Mouse (Mus musculus): ENCODE measurements around the gene Tmem267.
A peak's percentile ranks its signal among the peaks of the same experiment; 100 is the strongest.
"Not testable (repeated sequence)": the region's sequence is repeated elsewhere in the genome, so short reads cannot be mapped to it uniquely, and the experiment has no call there.

The Tmem267 gene

DNA sequence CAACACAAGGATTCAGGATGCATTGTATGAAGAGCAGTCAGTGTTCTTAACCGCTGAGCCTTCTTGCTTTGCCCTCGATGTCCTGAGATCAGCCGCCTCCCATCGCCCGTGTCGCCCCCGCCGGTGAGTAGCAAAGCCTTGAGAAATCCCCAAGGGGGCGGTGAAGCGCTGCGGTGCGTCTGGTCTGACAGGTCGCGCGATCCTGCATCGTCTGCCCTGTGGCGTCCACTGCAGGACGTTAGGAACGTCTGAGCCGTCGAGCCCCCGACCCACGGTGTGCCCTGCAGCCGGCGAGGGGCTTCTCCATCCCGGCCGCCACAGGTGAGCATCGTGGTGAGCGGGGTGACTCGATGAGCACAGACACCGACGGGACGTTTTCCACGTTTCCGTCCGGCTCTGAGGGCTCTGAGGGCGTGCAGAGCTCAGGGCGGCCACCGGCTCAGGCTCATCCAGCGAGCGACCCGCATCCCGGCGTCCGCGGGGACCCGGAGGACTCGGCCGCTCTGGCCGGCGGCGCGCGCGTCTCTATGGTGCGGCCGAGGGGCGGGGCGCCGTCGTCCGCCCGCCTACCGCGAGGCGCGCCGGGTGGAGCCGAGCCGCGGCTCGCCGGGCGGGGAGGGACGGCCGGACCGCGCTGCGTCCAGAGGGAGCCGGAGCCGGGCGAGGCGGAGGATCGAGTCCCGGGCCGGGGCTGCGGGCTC is at the start of gene Tmem267, which contains the start of gene 3110070M22Rik:
TSS of gene Tmem267 (plus strand) at position 160 of the 701 bp plus-strand sequence.
TSS of gene 3110070M22Rik (minus strand) at position 504 of the 701 bp plus-strand sequence.
- DNase-seq (ENCODE audit: low spot score in 2 of 2): peak; percentile 43 to 75

DNA sequence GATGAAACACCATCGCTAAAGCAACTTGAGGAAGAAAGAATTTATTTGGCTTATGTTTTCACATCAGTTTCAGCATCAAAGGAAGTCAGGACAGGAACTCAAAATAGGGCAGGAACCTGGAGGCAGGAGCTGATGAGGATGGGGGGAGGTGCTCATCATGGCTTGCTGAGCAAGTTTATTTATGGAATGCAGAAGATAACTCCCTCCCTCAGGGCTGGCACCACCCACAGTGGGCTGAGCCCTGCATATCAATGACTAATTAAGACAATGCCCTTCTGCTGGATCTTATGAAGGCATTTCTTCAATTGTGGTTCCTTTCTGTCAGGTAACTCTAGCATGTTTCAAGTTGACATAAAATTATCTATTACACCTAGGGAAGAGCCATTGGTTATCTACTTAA is 45.6 kb upstream of the Tmem267 start:
- DNase-seq (ENCODE audit: low spot score in 2 of 2): no peak

DNA sequence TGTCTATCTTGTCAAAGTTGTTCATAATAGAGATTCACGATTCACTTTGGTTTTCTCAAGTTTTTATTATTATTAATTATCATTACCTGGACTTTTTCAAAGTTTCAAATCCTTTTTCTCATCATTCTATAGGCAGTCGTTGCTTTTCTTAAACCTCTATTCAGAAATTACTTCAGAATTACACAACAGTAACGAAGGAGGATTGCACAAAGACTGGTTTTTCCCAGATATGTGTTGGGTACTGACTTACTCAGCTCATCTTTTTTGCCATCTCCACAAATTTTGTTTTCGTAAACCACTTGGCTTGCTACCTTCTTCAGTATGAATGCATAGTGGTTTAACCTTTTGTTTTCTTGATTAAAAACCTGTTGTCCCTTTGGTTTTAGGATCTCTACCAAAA is 34.3 kb upstream of the Tmem267 start:
- DNase-seq (ENCODE audit: low spot score in 2 of 2): no peak

DNA sequence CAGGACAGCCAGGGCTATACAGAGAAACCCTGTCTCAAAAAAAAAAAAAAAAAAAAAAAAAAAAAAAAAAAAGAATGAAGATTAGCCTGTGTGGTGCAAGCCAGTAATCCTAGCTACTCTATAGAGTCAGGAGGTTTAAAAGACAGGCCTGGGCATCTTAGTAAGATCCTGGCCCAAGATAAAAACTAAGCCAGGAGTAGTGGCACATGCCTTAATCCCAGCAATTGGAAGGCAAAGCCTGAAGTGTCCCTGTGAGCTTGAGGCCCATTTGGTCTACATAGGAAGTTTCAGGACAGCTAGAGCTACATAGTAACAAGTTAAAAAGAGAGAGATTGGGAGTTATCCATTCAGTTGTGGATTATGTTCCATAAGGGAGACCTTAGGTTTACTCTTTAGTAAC is 32.8 kb upstream of the Tmem267 start:
- no peak for DNase-seq (ENCODE audit: low spot score in 2 of 2)

DNA sequence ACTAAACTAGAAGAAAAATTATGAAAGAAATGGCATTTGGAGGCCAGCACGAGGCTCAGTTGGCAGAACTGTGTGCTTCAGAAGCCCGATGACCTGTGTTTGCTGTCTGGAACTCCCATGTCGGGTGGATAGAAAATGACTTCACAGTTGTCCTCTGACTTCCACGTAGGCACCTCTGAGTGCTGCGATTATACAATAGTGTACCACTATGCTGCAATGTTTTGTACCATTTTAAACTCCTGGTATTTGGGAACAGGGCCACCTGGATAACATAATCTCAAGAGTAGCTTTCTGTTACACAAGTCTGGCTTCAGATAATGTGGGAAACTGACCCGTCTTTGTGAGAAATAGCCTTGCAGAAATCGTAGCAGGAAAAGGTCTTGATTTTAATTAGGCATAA is 31.5 kb upstream of the Tmem267 start:
- DNase-seq (ENCODE audit: low spot score in 2 of 2): no peak

DNA sequence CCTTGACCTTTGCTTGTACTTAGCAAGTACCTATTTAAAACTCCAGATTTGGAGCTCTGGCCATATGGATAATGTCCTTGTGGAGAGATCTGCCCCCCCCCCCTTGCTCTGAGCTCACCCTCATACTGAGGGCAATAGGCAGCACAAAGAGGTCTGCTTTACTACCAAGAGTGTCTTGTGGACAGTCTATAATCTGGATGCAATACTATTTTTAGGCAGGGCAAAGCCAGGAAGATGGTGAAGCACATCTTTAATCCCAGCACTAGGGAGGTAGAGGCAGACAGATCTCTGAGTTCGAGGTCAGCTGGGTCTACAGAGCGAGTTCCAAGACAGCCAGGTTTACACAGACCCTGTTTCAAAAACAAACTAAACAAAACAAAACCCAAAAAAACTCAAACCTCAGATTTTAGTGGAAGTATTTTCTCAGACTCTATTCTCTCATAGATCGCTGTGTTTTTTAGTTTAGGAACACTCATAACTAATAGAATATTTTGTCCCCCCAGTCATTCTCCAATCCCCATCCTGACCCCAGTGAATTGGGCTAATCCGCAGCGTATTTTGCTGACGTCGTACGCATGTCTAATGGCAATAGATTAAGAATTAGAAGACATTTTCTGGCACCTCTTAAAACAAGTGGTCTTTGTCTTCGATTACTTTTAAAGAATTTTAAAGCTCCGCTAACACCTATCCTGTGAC is 25.8 kb upstream of the Tmem267 start:
- no peak for DNase-seq (ENCODE audit: low spot score in 2 of 2)

DNA sequence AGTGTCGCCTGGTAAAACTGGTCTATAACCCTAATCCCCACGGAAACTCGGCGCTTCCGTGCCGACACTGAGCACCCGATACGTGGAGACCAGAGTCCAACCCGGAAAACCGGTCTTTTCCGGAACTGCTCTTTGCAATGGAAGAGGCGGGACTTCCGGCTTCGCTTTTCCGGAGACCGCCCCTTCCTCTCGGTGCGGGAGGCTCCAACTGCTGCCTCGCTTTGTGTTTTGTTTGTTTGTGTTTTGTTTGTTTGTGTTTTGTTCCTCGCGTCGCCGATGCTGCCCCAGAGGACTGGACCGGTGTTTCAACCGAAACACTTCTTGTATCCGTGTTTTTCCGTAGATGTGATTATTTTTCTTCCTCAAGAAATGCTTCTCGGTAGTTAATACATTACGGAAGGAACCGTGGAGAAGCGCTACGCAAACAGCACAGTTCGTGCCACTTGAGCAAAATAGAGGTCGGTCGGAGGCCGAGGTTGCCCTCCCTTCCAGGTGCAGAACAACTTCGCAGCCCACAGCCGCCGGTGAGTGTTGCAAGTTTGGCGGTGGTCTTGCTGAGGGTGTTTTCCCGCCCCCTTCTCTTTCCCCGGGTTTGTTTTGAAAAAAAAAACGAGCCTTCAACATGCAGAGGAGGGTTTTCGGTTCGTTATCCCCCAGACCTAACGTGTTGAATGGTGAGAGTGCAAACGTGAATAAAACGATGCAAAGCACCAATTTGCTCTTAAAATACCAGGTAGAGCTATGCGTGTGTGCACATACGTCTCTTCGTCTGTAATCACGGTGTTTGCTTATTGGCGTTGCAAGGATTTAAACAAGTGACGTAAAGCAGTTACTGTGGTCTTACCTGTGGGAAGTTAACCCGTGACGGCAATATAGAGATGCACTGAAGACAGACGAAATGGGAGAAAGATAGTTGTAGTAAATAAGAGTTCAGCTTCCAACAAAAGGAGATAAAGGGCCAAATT is 25.0 kb upstream of the Tmem267 start, which contains the start of gene 4833420G17Rik:
TSS of gene 4833420G17Rik (plus strand) at position 173 of the 965 bp plus-strand sequence.
- peak; percentile 69 to 78 for DNase-seq (ENCODE audit: low spot score in 2 of 2)

DNA sequence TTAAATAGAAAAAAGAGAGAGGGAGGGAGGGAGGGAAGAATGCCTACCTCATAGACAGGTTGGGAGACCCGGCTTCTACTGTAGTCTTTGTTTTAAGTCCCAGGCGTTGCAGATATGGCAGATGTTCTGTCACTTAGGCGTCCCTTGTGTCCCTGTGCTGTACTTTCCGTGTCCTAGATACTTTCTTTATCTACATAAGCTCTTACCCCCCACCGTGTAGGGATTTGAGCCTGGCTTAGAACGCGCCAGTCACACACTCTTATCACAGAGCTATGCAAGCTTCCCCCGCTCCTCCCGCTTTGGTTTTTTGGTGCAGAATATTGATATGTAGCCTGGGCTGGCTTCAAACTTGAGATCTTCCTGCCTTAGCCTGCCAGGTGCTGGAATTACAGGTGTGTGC is 11.2 kb upstream of the Tmem267 start:
- no peak for DNase-seq (ENCODE audit: low spot score in 2 of 2)

DNA sequence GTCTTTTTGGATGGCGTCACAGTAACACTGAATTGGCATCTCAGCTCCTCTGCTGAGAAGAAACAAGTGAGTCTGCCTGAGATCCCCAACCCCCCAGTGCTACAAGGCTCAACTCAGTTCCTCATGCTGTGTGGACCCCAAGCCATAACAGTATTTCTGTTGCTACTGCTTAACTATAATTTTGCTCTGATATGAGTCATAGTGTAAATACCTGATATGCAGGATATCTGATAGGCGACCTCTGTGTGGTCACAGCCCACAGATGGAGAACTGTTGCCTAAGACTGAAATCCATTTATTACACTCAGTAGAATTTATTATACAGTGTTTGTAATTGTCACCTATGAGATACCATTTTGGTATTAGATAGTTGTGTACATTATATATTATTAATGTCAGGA is 10.1 kb upstream of the Tmem267 start:
- DNase-seq (ENCODE audit: low spot score in 2 of 2): no peak

DNA sequence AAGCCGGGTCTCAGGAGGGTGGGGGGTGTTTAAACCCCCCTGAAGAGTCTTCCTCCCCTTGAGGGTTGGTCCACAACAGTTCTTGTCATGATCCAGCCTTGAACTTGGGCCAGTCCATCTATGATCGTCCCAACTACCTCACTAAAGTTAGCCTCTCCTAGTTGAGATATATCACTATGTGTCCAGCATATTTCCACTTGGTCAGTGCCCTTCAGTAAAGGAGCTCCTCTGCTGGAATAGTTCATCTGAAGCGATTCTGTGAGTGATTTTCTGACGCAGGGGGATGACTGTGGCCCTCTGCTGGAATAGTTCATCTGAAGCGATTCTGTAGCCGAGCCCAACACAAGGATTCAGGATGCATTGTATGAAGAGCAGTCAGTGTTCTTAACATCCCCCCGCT is 485 bp upstream of the Tmem267 start:
- no peak for DNase-seq (ENCODE audit: low spot score in 2 of 2)

DNA sequence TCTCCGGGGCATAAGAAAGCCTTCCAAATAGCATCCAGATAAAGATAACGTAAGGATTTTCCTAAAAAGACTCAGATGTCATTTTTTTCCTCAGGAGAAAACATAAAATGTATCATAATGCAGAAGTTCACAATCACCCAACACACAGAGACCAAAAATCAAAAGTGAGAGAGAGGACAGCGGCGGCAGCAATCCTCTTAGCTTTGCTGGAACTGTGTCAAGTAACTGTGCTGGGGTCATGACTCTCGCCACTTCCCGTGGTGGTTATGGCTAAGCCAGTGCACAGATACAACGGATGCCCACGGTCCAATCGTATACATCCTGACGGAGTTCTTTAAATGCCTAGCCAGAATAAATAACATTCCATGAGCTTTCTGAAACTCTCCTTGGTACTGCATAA is 4.2 kb downstream of the Tmem267 start:
- not testable (repeated sequence) for DNase-seq (ENCODE audit: low spot score in 2 of 2)

DNA sequence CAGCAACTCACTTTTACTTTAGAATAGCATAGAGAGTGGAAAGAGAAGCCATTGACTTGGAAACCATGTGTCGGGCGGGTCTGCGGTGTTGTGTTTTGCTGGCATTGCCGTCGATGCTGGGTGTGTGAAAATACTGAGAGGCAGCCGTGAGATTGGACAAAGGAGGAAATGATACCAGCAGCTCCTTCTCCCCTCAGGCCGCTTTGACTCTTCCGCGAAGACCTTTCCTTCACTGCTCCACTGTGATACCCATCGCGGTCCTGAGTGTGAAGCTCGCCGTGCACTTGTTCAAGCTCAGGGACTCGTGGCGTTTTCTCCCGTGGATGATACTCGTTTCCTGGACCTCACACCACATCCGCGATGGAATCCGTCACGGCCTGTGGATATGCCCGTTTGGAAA is 7.1 kb downstream of the Tmem267 start:
- DNase-seq (ENCODE audit: low spot score in 2 of 2): not testable (repeated sequence)

DNA sequence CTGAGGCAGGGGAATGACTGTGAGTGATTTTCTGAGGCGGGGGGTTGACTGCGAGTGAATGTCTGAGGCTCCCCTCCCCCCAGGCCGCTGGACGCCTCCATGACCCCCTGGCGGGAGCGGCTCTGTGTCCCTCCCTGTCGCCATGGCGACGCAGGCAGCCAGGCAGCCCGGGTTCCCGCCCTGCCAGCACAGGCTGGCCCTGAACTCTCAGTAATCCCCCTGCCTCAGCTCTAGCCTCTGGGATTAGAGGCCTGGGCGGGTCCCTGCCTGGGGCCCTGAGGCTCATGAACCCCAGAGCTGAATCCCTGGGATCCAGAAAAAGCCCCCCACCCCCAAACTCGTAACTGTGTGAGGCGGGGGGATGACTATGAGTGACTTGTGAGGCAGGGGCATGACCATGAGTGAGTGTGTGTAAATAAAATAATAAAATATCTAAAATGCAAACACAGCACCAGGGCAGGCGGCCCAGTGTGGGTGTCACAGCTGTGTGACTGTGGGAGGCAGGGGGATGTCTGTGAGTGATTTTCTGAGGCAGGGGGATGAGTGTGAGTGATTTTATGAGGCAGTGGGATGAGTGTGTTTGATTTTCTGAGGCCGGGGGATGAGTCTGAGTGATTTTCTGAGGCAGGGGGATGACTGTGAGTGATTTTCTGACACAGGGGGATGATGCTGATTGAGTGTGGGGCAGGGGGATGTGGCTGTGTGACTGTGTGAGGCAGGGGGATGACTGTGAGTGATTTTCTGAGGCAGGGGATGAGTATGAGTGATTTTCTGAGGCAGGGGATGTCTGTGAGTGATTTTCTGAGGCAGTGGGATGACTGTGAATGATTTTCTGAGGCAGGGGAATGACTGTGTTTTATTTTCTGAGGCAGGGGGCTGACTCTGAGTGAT is 108.7 kb downstream of the Tmem267 start:
- DNase-seq (ENCODE audit: low spot score in 2 of 2): not testable (repeated sequence)

DNA sequence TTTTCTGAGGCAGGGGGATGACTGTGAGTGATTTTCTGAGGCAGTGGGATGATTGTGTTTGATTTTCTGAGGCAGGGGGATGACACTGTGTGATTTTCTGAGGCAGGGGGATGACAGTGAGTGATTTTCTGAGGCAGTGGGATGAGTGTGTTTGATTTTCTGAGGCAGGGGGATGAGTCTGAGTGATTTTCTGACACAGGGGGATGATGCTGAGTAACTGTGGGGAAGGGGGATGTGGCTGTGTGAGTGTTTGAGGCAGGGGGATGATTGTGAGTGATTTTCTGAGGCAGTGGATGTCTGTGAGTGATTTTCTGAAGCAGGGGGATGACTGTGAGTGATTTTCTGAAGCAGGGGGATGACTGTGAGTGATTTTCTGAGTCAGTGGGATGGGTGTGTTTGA is 110.6 kb downstream of the Tmem267 start:
- DNase-seq (ENCODE audit: low spot score in 2 of 2): not testable (repeated sequence)

DNA sequence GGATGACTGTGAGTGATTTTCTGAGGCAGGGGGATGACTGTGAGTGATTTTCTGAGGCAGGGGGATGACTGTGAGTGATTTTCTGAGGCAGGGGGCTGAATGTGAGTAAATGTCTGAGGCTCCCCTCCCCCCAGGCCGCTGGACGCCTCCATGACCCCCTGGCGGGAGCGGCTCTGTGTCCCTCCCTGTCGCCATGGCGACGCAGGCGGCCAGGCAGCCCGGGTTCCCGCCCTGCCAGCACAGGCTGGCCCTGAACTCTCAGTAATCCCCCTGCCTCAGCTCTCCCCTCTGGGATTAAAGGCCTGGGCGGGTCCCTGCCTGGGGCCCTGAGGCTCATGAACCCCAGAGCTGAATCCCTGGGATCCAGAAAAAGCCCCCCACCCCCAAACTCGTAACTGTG is 111.2 kb downstream of the Tmem267 start:
- not testable (repeated sequence) for DNase-seq (ENCODE audit: low spot score in 2 of 2)

DNA sequence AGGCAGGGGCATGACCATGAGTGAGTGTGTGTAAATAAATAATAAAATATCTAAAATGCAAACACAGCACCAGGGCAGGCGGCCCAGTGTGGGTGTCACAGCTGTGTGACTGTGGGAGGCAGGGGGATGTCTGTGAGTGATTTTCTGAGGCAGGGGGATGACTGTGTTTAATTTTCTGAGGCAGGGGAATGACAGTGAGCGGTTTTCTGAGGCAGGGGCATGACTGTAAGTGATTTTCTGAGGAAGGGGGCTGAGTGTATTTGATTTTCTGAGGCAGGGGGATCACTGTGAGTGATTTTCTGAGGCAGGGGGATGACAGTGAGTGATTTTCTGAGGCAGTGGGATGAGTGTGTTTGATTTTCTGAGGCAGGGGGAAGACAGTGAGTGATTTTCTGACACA is 111.7 kb downstream of the Tmem267 start:
- not testable (repeated sequence) for DNase-seq (ENCODE audit: low spot score in 2 of 2)

DNA sequence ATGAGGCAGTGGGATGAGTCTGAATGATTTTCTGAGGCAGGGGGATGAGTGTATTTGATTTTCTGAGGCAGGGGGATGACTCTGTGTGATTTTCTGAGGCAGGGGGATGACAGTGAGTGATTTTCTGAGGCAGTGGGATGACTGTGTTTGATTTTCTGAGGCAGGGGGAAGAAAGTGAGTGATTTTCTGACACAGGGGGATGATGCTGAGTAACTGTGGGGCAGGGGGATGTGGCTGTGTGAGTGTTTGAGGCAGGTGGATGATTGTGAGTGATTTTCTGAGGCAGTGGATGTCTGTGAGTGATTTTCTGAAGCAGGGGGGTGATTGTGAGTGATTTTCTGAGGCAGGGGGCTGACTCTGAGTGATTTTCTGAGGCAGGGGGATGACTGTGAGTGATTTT is 112.3 kb downstream of the Tmem267 start:
- not testable (repeated sequence) for DNase-seq (ENCODE audit: low spot score in 2 of 2)

DNA sequence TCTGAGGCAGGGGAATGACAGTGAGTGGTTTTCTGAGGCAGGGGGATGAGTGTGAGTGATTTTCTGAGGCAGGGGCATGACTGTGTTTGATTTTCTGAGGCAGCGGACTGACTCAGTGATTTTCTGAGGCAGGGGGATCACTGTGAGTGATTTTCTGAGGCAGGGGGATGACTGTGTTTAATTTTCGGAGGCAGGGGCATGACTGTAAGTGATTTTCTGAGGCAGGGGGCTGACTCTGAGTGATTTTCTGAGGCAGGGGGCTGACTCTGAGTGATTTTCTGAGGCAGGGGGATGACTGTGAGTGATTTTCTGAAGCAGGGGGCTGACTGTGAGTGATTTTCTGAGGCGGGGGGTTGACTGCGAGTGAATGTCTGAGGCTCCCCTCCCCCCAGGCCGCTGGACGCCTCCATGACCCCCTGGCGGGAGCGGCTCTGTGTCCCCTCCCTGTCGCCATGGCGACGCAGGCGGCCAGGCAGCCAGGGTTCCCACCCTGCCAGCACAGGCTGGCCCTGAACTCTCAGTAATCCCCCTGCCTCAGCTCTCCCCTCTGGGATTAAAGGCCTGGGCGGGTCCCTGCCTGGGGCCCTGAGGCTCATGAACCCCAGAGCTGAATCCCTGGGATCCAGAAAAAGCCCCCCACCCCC is 115.0 kb downstream of the Tmem267 start:
- not testable (repeated sequence) for DNase-seq (ENCODE audit: low spot score in 2 of 2)

DNA sequence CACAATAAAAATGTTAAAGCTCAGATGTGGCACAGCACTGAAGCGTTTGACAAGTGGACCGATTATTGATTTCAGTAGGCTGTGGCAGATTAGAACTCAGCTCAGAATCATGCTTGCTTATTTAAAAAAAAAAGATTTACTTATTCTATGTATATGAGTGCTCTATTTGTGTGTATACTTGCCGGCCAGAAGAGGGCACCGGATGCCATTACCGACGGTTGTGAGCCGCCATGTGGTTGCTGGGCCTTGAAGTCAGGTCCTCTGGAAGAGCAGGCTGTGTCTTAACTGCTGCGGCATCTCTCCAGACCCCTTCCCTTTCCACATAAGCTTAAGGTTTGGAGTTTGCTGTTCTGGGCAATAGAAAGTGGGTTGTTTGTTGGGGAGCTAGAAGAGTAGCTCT is 116.1 kb downstream of the Tmem267 start:
- not testable (repeated sequence) for DNase-seq (ENCODE audit: low spot score in 2 of 2)

DNA sequence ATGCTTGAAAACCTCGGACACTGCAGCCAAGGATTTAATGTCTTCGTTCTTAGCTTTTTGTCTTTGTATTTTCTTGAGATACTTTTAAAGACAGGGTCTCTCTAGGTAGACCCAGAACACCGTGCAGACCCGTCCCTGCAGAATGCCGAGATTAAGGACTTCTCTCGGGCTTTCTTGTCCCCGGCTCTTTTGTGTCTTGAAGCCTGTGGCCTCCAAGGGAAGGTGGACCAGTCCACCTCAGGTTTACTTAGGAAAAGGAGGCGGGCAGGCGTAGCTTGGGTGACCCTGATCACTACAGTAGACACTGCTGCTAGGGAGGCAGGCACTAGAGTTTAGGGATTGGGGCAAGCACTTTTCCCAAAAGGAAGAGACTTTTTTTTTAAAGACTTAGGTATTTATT is 116.5 kb downstream of the Tmem267 start:
- DNase-seq (ENCODE audit: low spot score in 2 of 2): not testable (repeated sequence)

Measured in frontal cortex, postnatal 14 days (tissue).